Mouse (Mus musculus) thymus, adult 2 months (tissue): ENCODE data around the gene Zdhhc1. TPM values are rescaled to one million over a fixed set of nuclear protein-coding genes. Genes with fewer than 3 reads are reported as not detected.
A peak's percentile ranks its signal among the peaks of the same experiment; 100 is the strongest.

Experiments used
- DNase-seq: peaks from one replicate; pipeline ENCODE4 v3.0.0; 2021
- H3K27ac ChIP-seq: fragments of 200-500 bp; 2 replicates; pipeline ENCODE4 v1.5.1; 2012; ENCODE audit warnings: low read length, control low read depth; ENCODE audit not compliant: control insufficient read depth, insufficient read depth
- H3K27me3 ChIP-seq: fragments of 200-500 bp; 2 replicates; pipeline ENCODE4 v1.6.1; 2012; ENCODE audit warnings: mild to moderate bottlenecking, low read length, moderate library complexity, mixed read lengths; ENCODE audit not compliant: control insufficient read depth, insufficient read depth
- H3K36me3 ChIP-seq: fragments of 200-500 bp; 2 replicates; pipeline ENCODE4 v1.6.1; 2012; ENCODE audit warnings: mild to moderate bottlenecking, low read length, moderate library complexity; ENCODE audit not compliant: control insufficient read depth, insufficient read depth
- H3K4me1 ChIP-seq: fragments of 200-500 bp; replicated peaks from 2 replicates; pipeline ENCODE4 v1.6.1; 2012; ENCODE audit warnings: low read length; ENCODE audit not compliant: control insufficient read depth, insufficient read depth
- H3K4me3 ChIP-seq: fragments of 200-500 bp; 2 replicates; pipeline ENCODE4 v1.5.1; 2012; ENCODE audit warnings: mild to moderate bottlenecking, low read length, control low read depth, moderate library complexity; ENCODE audit not compliant: control insufficient read depth, insufficient read depth
- CTCF ChIP-seq: fragments of 200-500 bp; IDR thresholded peaks from 2 replicates; pipeline ENCODE4 v1.5.1; 2012; ENCODE audit warnings: mild to moderate bottlenecking, control low read depth, low read length, moderate library complexity, borderline replicate concordance; ENCODE audit not compliant: control insufficient read depth, poor library complexity, insufficient read depth; ENCODE audit errors: extremely low read depth
- POLR2A ChIP-seq: fragments of 200-500 bp; IDR thresholded peaks from 2 replicates; pipeline ENCODE4 v1.6.1; 2012; ENCODE audit warnings: mild to moderate bottlenecking, low read length, control low read depth, moderate library complexity; ENCODE audit not compliant: control insufficient read depth, poor library complexity, insufficient read depth; ENCODE audit errors: extremely low read depth
- WGBS: fragments of 180-500 bp; shearing (Covaris S2); methylation state at CpG from one replicate; pipeline ENCODE4 v1.1.7; 2018; 5-methylcytosine and 5-hydroxymethylcytosine counted together
- polyA plus RNA-seq: library from polyadenylated mRNA; depleted of rRNA; stranded (reverse); fragments of >200 nt; gene quantifications from 2 replicates; pipeline ENCODE4 v1.2.3, GENCODE M21; 2012

The Zdhhc1 gene
- polyA plus RNA-seq, 1 experiment = 23.5 TPM

DNA sequence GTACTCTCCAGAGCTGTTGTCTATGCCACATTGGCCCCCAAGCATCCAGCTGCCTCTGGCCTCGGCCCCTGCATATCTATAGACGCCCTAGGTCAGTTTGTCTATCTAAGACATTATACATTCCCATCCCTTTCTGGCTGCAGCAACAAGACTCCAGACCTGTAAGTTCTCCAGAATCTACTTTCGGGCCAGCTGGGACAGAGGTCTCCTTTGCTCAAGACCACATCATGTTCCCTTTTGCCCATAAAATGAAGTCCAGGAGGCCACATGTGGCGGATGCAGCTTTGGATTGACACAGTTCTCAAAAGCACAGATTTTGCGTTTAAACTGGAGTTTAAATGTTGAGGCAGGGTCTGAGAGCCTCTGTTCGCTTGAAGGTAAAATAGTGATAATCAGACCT, 17.5 kb upstream of the Zdhhc1 start:
- no peak overlapping the region for H3K27ac ChIP-seq
- WGBS = 97% methylated on average over 6 of the region's 6 CpGs
- DNase-seq = no peak
- H3K36me3 ChIP-seq = no peaks in the 10 kb centered on the region
- H3K4me3 ChIP-seq = no peak overlapping the region
- TF ChIP-seq CTCF = no peak
- no peak for TF ChIP-seq POLR2A
- peaks cover 10% of the 10 kb centered on the region; the same call in 1 of the 2 replicates for H3K4me1 ChIP-seq
- H3K27me3 ChIP-seq = peaks cover 3% of the 10 kb centered on the region; the same call in 1 of the 2 replicates

- 59% methylated on average over 12 of the region's 12 CpGs for WGBS
- Histone ChIP-seq H3K27ac (no peak overlapping the region), H3K36me3 (no peaks in the 10 kb centered on the region), H3K4me3 (no peak overlapping the region), H3K4me1 (no peaks in the 10 kb centered on the region), H3K27me3 (no peaks in the 10 kb centered on the region)
- TF ChIP-seq CTCF (no peak), POLR2A (no peak)
- no peak for DNase-seq
These were observed 13.5 kb upstream of the Zdhhc1 start for GRCm38 (mm10) chr8:105509997-105510735.

DNA sequence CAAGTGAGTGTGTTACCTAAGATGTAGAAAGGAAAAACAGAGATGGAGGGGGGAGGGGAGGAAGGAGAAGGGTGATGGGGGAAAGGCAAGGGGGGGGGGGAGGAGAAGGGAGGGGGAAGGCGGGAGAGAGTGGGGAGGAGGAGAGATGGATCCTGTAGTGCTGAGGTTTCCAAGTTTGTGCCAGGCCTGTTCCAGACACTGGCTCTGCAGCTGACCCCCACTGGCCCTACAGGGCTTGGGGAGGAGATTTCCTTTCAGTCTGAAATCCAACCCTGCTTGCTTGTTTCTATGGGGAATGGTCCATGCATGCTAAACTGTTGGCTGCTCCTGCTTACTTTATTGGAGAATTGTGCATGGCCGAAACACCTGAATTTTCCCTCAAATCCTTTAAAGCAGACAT, 12.1 kb upstream of the Zdhhc1 start:
- Histone ChIP-seq H3K4me1 (no peaks in the 10 kb centered on the region), H3K36me3 (no peaks in the 10 kb centered on the region), H3K27me3 (no peaks in the 10 kb centered on the region), H3K4me3 (no peak overlapping the region), H3K27ac (no peak overlapping the region)
- 95% methylated on average over 1 of the region's 2 CpGs for WGBS
- TF ChIP-seq POLR2A = no peak
- TF ChIP-seq CTCF = no peak
- no peak for DNase-seq

GRCm38 (mm10) chr8:105506977-105507376, 10.3 kb upstream of the Zdhhc1 start:
- 70% methylated on average over 6 of the region's 6 CpGs for WGBS
- H3K4me3 ChIP-seq = no peak overlapping the region
- DNase-seq = no peak
- TF ChIP-seq POLR2A (no peak), CTCF (no peak)
- H3K4me1 ChIP-seq = no peaks in the 10 kb centered on the region
- H3K27me3 ChIP-seq = no peaks in the 10 kb centered on the region
- no peaks in the 10 kb centered on the region for H3K36me3 ChIP-seq
- H3K27ac ChIP-seq = no peak overlapping the region

- Histone ChIP-seq H3K4me3 (no peak overlapping the region), H3K27ac (no peak overlapping the region), H3K4me1 (peaks cover 4% of the 10 kb centered on the region; the same call in 1 of the 2 replicates), H3K36me3 (no peaks in the 10 kb centered on the region), H3K27me3 (no peaks in the 10 kb centered on the region)
- DNase-seq = no peak
- TF ChIP-seq POLR2A (no peak), CTCF (no peak)
- 92% methylated on average over 3 of the region's 3 CpGs for WGBS
These were observed 7.9 kb upstream of the Zdhhc1 start for GRCm38 (mm10) chr8:105504617-105505016.

DNA sequence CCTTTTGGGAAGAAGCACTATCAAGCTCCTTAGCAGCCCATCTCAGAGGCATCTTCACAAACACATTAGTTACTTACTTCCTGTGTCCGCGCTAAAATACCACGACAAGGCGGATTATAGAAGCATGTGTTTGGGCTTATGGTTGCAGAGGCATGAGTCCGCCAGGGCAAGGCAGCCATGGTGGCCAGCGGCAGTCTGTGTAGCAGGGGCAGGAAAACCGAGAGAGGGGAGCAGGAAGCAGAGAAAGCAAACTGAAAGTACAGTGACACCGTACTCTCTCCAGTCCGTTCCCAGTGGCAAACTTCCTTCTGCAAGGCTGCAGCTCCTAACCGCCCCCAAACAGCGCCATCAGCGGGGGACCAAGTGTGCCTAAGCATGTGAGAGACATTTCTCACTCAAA, 3.1 kb upstream of the Zdhhc1 start:
- H3K27me3 ChIP-seq = no peaks in the 10 kb centered on the region
- H3K36me3 ChIP-seq = no peaks in the 10 kb centered on the region
- H3K27ac ChIP-seq = no peak overlapping the region
- peaks cover 10% of the 10 kb centered on the region for H3K4me1 ChIP-seq
- peak overlapping the region; percentile 28 for H3K4me3 ChIP-seq
- DNase-seq = no peak
- TF ChIP-seq CTCF (no peak), POLR2A (no peak)
- WGBS = 58% methylated on average over 12 of the region's 12 CpGs
